Mouse (Mus musculus) erythroid progenitor cell, adult 5-6 weeks (primary cell): ENCODE data around the gene Wfs1. TPM values are rescaled to one million over a fixed set of nuclear protein-coding genes. Genes with fewer than 3 reads are reported as not detected.

Experiments used
- ATAC-seq: replicated peaks from 2 replicates; pipeline ENCODE4 v1.8.0; 2016; ENCODE audit warnings: moderate number of reproducible peaks, mild to moderate bottlenecking, moderate TSS enrichment, inconsistent platforms; ENCODE audit not compliant: poor library complexity, low FRiP score, severe bottlenecking
- total RNA-seq, 2 experiments: library from RNA; stranded (forward) in 1 of 2; stranded (reverse) in 1 of 2; fragments of 150-400 nt in 1 of 2; fragments of 186-747, 209-891 nt in 1 of 2; gene quantifications; 2 replicates each; pipeline versions ENCODE4 v1.2.3 to v1.2.4; 2015 to 2017; ENCODE audit warnings: low replicate concordance in 2 of 2

Gene Wfs1
- total RNA-seq, 2 experiments from 2014 or later, result 3.5 TPM; not detected in 1

- ATAC-seq, result no peak
These were observed 52.5 kb downstream of the Wfs1 start for GRCm38 (mm10) chr5:36936548-36936947.

- ATAC-seq, result no peak
These were observed 53.2 kb downstream of the Wfs1 start for GRCm38 (mm10) chr5:36935486-36936473.

DNA sequence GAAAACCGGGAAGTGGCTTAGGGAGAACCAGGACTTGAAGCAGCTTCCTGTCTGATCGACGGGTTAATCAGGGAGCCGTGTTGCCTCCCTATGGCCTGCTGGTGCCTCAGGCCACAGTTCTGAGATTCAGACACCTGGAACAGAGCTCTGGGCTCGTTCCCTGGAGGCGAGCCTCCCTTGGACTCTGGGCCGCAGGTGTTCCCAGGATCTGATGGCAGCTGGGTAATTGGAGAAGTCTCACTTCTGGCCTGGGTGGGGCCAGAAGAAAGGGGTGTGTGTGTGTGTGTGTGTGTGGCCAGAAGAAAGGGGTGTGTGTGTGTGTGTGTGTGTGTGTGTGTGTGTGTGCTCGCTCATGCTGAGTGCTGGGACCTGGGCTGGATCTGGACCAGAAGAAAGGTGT, 55.6 kb downstream of the Wfs1 start:
- ATAC-seq, result no peak

DNA sequence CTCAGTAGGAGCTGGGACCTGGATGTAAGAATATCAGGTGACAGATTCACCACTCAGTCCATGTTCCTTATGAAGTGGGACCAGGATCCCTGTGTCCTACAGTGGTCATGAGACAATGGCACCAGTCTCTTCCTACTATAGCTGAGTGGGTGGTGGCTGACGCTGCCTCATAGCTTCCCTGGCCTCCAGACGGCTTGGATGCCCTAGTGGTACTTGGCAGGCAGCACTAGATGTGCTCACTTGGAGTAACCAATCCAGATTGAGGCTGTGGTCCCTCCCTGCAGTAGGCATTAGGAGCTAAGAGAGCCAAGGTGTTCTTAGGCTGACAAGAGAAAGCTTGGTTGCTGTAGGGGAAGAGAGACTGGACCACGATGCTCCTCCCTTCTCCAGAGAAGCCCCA, 59.6 kb downstream of the Wfs1 start:
- no peak for ATAC-seq

DNA sequence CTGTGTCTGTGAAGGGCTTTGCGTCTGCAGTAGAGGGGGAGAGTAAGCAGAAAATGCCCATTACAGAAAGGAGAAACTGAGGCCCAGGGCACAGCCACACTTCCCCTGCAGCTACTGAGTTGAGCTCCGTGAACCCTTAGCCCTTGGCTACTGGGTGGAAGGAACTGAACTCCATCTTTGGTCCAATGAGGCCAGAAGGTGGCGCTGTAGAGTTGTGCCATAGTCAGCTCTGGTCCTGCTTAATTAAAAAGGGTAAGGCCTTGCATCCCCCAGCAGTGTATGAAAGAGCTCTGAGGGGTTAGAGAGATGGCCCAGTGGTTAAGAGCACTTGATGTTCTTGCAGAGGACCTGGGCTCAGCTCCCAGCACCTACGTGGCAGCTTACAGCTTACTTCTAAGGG, 60.3 kb downstream of the Wfs1 start:
- ATAC-seq, result no peak

- ATAC-seq, result no peak
These were observed 64.9 kb downstream of the Wfs1 start for GRCm38 (mm10) chr5:36923826-36924700.

DNA sequence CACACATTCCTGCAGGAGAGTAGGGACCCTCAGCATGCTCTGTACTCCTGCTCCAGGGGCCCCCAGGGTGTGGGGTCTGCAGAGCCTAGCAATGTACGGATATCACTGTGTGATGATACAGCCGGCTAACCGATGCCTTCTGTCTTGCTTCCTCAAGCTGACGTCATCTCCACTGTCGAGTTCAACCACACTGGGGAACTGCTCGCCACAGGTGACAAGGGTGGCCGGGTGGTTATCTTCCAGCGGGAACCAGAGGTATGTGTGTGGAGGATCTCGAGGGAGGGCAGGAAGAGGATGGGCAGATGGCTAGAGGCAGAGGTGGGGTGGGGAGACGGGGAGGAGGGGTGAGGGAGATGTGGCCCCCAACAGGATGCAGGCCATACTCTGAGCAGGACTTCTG, 66.2 kb downstream of the Wfs1 start:
- ATAC-seq, result no peak

DNA sequence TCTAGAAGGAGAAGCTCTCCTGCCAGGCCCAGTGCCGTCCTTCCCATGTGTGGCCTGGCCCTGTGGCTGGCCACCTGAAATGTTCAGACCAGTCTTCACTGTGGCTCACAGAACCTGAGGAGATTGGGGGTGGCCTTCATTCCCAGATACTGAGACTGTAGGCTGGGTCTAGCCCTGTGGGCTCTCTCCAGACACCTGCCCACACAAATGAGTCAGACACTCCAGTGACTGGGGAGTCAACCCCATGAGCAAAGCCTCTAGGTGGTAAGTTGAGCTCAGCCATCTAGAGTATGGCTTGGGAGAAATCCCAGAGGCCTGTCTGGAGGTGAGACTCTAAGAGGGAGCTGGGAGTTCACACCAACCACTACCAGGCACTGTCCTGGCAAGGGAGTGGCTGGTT, 67.1 kb downstream of the Wfs1 start:
- no peak for ATAC-seq

- ATAC-seq, result no peak
These were observed 68.9 kb downstream of the Wfs1 start for GRCm38 (mm10) chr5:36920072-36920471.

- ATAC-seq, result no peak
These were observed 71.0 kb downstream of the Wfs1 start for GRCm38 (mm10) chr5:36918016-36918415.

DNA sequence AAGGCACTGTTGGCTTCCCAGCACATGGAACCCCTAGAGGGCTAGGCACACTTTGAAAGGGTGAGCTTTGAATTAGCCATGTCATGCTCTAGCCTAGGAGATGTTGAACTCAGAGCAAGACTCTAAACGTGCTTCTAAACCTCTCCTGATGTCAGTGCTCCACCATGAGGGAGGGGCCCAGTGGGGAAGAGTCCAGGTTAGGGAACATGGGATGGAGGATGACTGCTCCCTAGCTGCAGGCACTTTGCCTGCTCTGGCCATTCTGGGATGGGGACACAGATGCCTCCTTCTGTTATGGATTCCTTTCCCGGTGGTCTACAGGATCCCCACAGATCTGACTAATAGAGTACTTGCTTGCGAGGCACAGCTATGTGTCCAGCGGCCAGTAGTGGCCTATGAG, 71.8 kb downstream of the Wfs1 start:
- no peak for ATAC-seq

GRCm38 (mm10) chr5:36916581-36916980, 72.4 kb downstream of the Wfs1 start:
- ATAC-seq, result no peak

Other genes with a start within 250 kb of the Wfs1 start
- gene Bloc1s4, start 240.6 kb downstream of the Wfs1 start, total RNA-seq (2015; ENCODE audit: low replicate concordance), result 5.0 and 10.5 TPM in 2 replicates
- gene Bloc1s4, start 240.6 kb downstream of the Wfs1 start, total RNA-seq (2017; ENCODE audit: low replicate concordance), result 7.9 and 13.1 TPM in 2 replicates
- 94.1 and 105 TPM in 2 replicates for gene Mrfap1, start 192.4 kb downstream of the Wfs1 start, total RNA-seq (2015; ENCODE audit: low replicate concordance)
- gene Mrfap1, start 192.4 kb downstream of the Wfs1 start, total RNA-seq (2017; ENCODE audit: low replicate concordance), result 94.0 and 125 TPM in 2 replicates
- gene Man2b2, start 158.6 kb downstream of the Wfs1 start, total RNA-seq (2015; ENCODE audit: low replicate concordance), result 7.2 and 14.3 TPM in 2 replicates
- 2.7 and 3.8 TPM in 2 replicates for gene Man2b2, start 158.6 kb downstream of the Wfs1 start, total RNA-seq (2017; ENCODE audit: low replicate concordance)
- not detected in 2 replicates for gene Ppp2r2c, start 120.7 kb downstream of the Wfs1 start, total RNA-seq (2015; ENCODE audit: low replicate concordance)
- gene Ppp2r2c, start 120.7 kb downstream of the Wfs1 start, total RNA-seq (2017; ENCODE audit: low replicate concordance), result not detected in 2 replicates
- 1.7 TPM in 1 of 2 replicates, not detected in the other for gene Gm1043, start 96.2 kb upstream of the Wfs1 start, total RNA-seq (2015; ENCODE audit: low replicate concordance)
- gene Gm1043, start 96.2 kb upstream of the Wfs1 start, total RNA-seq (2017; ENCODE audit: low replicate concordance), result 0.08 and 0.77 TPM in 2 replicates